ENCODE assay signal across 9 mouse cellular contexts in the genomic region with DNA sequence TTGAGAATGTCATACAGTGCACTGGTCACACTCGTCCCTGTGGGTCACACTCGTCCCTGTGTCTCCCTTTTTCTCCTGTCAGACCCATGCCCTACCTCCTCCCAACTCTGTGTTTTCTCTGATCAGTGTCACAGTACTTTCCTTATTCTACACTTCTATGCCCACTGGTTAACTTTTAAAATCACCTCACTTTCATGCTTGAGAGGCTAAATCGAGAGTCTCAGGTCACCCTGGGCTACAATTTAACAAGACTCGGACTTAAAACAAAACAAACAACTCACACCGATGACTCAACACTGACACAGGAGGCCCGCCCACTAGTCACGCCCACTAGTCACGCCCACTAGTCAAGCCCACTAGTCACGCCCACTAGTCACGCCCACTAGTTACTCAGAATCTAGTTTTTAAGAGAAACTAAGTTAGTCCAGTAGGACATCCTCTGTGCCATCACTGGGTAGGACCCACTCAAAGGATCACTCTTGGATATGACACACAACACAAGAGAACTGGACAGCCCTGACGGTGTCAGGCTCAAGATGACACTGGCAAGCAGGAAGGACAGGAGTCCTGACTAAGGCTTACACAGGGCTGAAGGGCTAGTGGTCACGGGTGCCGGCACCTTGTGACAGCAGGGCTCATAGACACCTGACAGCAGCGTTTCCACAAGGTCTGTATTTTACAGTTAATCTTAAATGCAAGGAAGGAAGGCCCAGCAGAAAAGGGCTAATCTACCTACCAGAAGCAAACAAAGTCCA. TPM values are rescaled to one million over a fixed set of nuclear protein-coding genes. Genes with fewer than 3 reads are reported as not detected.
DNase-seq lines count a peak whose midpoint lies in the region; ATAC-seq and TF ChIP-seq lines count a peak whose summit lies in the region.
"Had no signal": no experiment of that assay in that cellular context is flagged by ENCODE, and none has a peak within 500 bp of the region (broad histone marks: within the 10 kb centered on the region; RNA-seq: fewer than 3 reads in every experiment).

No protein-coding gene starts in this region.

- H3K4me3 ChIP-seq in bone marrow macrophage, adult 2 months (ENCODE audit: insufficient read depth, low read length) = no peak overlapping the region
- no peak overlapping the region for H3K4me3 ChIP-seq in forebrain, embryonic 14.5 days (ENCODE audit: low read depth, low read length)
- H3K4me3 ChIP-seq: hindbrain, embryonic 15.5 days had no signal

- DNase-seq in embryo, embryonic 10.5 days (ENCODE audit: low spot score) = peak; percentile 28
- no peak for DNase-seq in embryo, embryonic 11 days
- DNase-seq in kidney, postnatal 14 days = peak; percentile 88
- no peak for DNase-seq in cerebellum, adult 9-11 months
- no peak for DNase-seq in forebrain, embryonic 14.5 days (ENCODE audit: low spot score)
- DNase-seq in ovary, postnatal 14 days (ENCODE audit: low spot score) = no peak

- 64% methylated on average over 14 of the region's 14 CpGs for WGBS in forebrain, embryonic 14.5 days

- H3K4me1 ChIP-seq in bone marrow macrophage, adult 2 months (ENCODE audit: control insufficient read depth, insufficient read depth, low read length) = peaks cover 36% of the 10 kb centered on the region
- no peaks in the 10 kb centered on the region for H3K4me1 ChIP-seq in forebrain, embryonic 14.5 days (ENCODE audit: control insufficient read depth, insufficient read depth, low read length)
- H3K4me1 ChIP-seq: hindbrain, embryonic 15.5 days had no signal

- peaks cover 45% of the 10 kb centered on the region for H3K36me3 ChIP-seq in forebrain, embryonic 14.5 days (ENCODE audit: control insufficient read depth, insufficient read depth, low read length)

- no peak for TF ChIP-seq CTCF in bone marrow macrophage, adult 2 months (IDR thresholded peaks at IDR 0.05; ENCODE audit: low read depth, low read length)

- no peak overlapping the region for H3K4me2 ChIP-seq in forebrain, embryonic 14.5 days (ENCODE audit: low read length)
- H3K4me2 ChIP-seq: hindbrain, embryonic 15.5 days had no signal

- ATAC-seq in monocyte, adult 5-6 weeks (replicated peaks; ENCODE audit: insufficient number of reproducible peaks, low FRiP score, low TSS enrichment, poor library complexity, severe bottlenecking) = peak; percentile 89
- no peak for ATAC-seq in forebrain, embryonic 14.5 days

- H3K9me3 ChIP-seq in forebrain, embryonic 14.5 days (replicated peaks; ENCODE audit: control insufficient read depth, low read length) = no peaks in the 10 kb centered on the region
- H3K9me3 ChIP-seq: hindbrain, embryonic 15.5 days had no signal

- H3K27me3 ChIP-seq in forebrain, embryonic 14.5 days (replicated peaks; ENCODE audit: control insufficient read depth, insufficient read depth, low read length) = no peaks in the 10 kb centered on the region
- H3K27me3 ChIP-seq: hindbrain, embryonic 15.5 days had no signal

- TF ChIP-seq POLR2A in bone marrow macrophage, adult 2 months (IDR thresholded peaks at IDR 0.05; ENCODE audit: borderline replicate concordance, low read depth, low read length) = no peak

- no peak overlapping the region for H3K9ac ChIP-seq in forebrain, embryonic 14.5 days (ENCODE audit: low read length)
- H3K9ac ChIP-seq: hindbrain, embryonic 15.5 days had no signal

- H3K27ac ChIP-seq in bone marrow macrophage, adult 2 months (ENCODE audit: insufficient read depth, low read depth, low read length) = peak overlapping the region; percentile 23
- H3K27ac ChIP-seq in forebrain, embryonic 14.5 days (ENCODE audit: low read depth, low read length) = no peak overlapping the region
- H3K27ac ChIP-seq: hindbrain, embryonic 15.5 days had no signal

RNA-seq across cellular contexts. Expression of gene Gm5475, which starts 10.9 kb away (rescaled TPM):
- not detected in 2 replicates for polyA plus RNA-seq in bone marrow macrophage, adult 2 months (2012; ENCODE audit: insufficient read depth, insufficient read length, missing spikeins)
- total RNA-seq in monocyte, adult 5-6 weeks (2017) = 0.49 TPM in 1 of 3 replicates, not detected in the others
- polyA plus RNA-seq in forebrain, embryonic 14.5 days (2014; fragmentation: Nextera tagmentation; extraction: Ambion mirVana) = 0.07 TPM in 1 of 2 replicates, not detected in the other

RNA-seq across cellular contexts. Expression of gene Slc11a2, which starts 13.8 kb away (rescaled TPM):
- polyA plus RNA-seq in bone marrow macrophage, adult 2 months (2012; ENCODE audit: insufficient read depth, insufficient read length, missing spikeins) = 64.3 and 68.0 TPM in 2 replicates
- 5.1 to 17.3 TPM (median 9.7 TPM) in 3 replicates for total RNA-seq in monocyte, adult 5-6 weeks (2017)
- polyA plus RNA-seq in forebrain, embryonic 14.5 days (2014; fragmentation: Nextera tagmentation; extraction: Ambion mirVana) = 15.2 and 17.4 TPM in 2 replicates

RNA-seq across cellular contexts. Expression of gene Higd1c, which starts 46.8 kb away (rescaled TPM):
- not detected in 2 replicates for polyA plus RNA-seq in bone marrow macrophage, adult 2 months (2012; ENCODE audit: insufficient read depth, insufficient read length, missing spikeins)
- total RNA-seq in monocyte, adult 5-6 weeks (2017) = not detected in 3 replicates
- not detected in 2 replicates for polyA plus RNA-seq in forebrain, embryonic 14.5 days (2014; fragmentation: Nextera tagmentation; extraction: Ambion mirVana)

RNA-seq across cellular contexts. Expression of gene Letmd1, which starts 57.7 kb away (rescaled TPM):
- polyA plus RNA-seq in bone marrow macrophage, adult 2 months (2012; ENCODE audit: insufficient read depth, insufficient read length, missing spikeins) = 41.7 and 45.7 TPM in 2 replicates
- 12.8 to 20.7 TPM (median 13.0 TPM) in 3 replicates for total RNA-seq in monocyte, adult 5-6 weeks (2017)
- polyA plus RNA-seq in forebrain, embryonic 14.5 days (2014; fragmentation: Nextera tagmentation; extraction: Ambion mirVana) = 40.5 and 43.1 TPM in 2 replicates

RNA-seq across cellular contexts. Expression of gene Mettl7a2, which starts 58.1 kb away (rescaled TPM):
- not detected in 2 replicates for polyA plus RNA-seq in bone marrow macrophage, adult 2 months (2012; ENCODE audit: insufficient read depth, insufficient read length, missing spikeins)
- total RNA-seq in monocyte, adult 5-6 weeks (2017) = not detected in 3 replicates
- not detected in 2 replicates for polyA plus RNA-seq in forebrain, embryonic 14.5 days (2014; fragmentation: Nextera tagmentation; extraction: Ambion mirVana)
- polyA plus RNA-seq: hindbrain, embryonic 15.5 days had no signal

Comparison
In these comparisons a context has a peak if more than half of its experiments do, and no peak if none do; other contexts are left out.
1. DNase-seq: peak in embryo, embryonic 10.5 days (single experiment) and kidney, postnatal 14 days (single experiment); none in embryo, embryonic 11 days (single experiment), cerebellum, adult 9-11 months (single experiment), forebrain, embryonic 14.5 days (single experiment) and ovary, postnatal 14 days (single experiment).